Mouse (Mus musculus) forebrain, embryonic 16.5 days (tissue): ENCODE measurements around the gene Dusp1. TPM values are rescaled to one million over a fixed set of nuclear protein-coding genes. Genes with fewer than 3 reads are reported as not detected.

Source experiments
- ATAC-seq: fragments of 200-750 bp; cut with Nextera tagmentation; 2 replicates; pipeline ENCODE4 v1.8.0; 2017; ENCODE audit warnings: mild to moderate bottlenecking, moderate library complexity
- H3K27ac ChIP-seq: fragments of 300-500 bp; sonication (generic); 2 replicates; pipeline ENCODE4 v1.5.1; 2014; ENCODE audit warnings: low read length, control low read depth
- H3K27me3 ChIP-seq: fragments of 300-500 bp; sonication (generic); replicated peaks from 2 replicates; pipeline ENCODE4 v1.6.1; 2014; ENCODE audit warnings: low read length; ENCODE audit not compliant: control insufficient read depth, insufficient read depth
- H3K36me3 ChIP-seq: fragments of 300-500 bp; sonication (generic); 2 replicates; pipeline ENCODE4 v1.6.1; 2014; ENCODE audit not compliant: control insufficient read depth, insufficient read depth
- H3K4me1 ChIP-seq: fragments of 300-500 bp; sonication (generic); replicated peaks from 2 replicates; pipeline ENCODE4 v1.6.1; 2014; ENCODE audit warnings: low read length; ENCODE audit not compliant: control insufficient read depth, insufficient read depth
- H3K4me2 ChIP-seq: fragments of 300-500 bp; sonication (generic); 2 replicates; pipeline ENCODE4 v1.6.1; 2014; ENCODE audit warnings: mild to moderate bottlenecking, low read length, control low read depth
- H3K4me3 ChIP-seq: fragments of 300-500 bp; sonication (generic); replicated peaks from 2 replicates; pipeline ENCODE4 v1.5.1; 2014; ENCODE audit warnings: mild to moderate bottlenecking, low read length, control low read depth
- H3K9ac ChIP-seq: fragments of 300-500 bp; sonication (generic); replicated peaks from 2 replicates; pipeline ENCODE4 v1.6.1; 2014; ENCODE audit warnings: low read depth, low read length, control low read depth
- H3K9me3 ChIP-seq: fragments of 300-500 bp; sonication (generic); 2 replicates; pipeline ENCODE4 v1.6.1; 2016; ENCODE audit warnings: low read length; ENCODE audit not compliant: control insufficient read depth
- WGBS: fragments of 180-500 bp; shearing (Covaris S2); extraction: QIAGEN DNeasy Blood & Tissue Kit; methylation state at CpG from one replicate; pipeline ENCODE4 v1.1.7; 2014; 5-methylcytosine and 5-hydroxymethylcytosine counted together
- polyA plus RNA-seq: library from polyadenylated mRNA; unstranded; fragments of >200 nt; fragmentation: Nextera tagmentation; extraction: Ambion mirVana; gene quantifications from 2 replicates; pipeline ENCODE4 v1.2.1, GENCODE M21; 2015

Dusp1 gene
- polyA plus RNA-seq, 1 experiment from 2014 or later, result 44.1 TPM

- Histone ChIP-seq H3K27me3 (no peaks in the 10 kb centered on the region), H3K4me1 (peaks cover 22% of the 10 kb centered on the region), H3K9me3 (no peaks in the 10 kb centered on the region), H3K4me2 (peak overlapping the region; percentile 69), H3K9ac (peak overlapping the region; percentile 78), H3K27ac (peak overlapping the region; percentile 43), H3K4me3 (peak overlapping the region; percentile 51), H3K36me3 (peaks cover 8% of the 10 kb centered on the region)
- WGBS, result 30% methylated on average over 9 of the region's 9 CpGs
- ATAC-seq, result peak; percentile 22; the same call in 1 of the 2 replicates
Measured at GRCm38 (mm10) chr17:26560526-26561289, 1.2 kb downstream of the Dusp1 start.

GRCm38 (mm10) chr17:26553033-26553432 lies 8.9 kb downstream of the Dusp1 start:
- Histone ChIP-seq H3K4me3 (no peak overlapping the region), H3K27me3 (no peaks in the 10 kb centered on the region), H3K36me3 (no peaks in the 10 kb centered on the region), H3K27ac (no peak overlapping the region), H3K9me3 (no peaks in the 10 kb centered on the region), H3K4me2 (no peak overlapping the region), H3K4me1 (no peaks in the 10 kb centered on the region), H3K9ac (no peak overlapping the region)
- no peak for ATAC-seq
- 80% methylated on average over 3 of the region's 3 CpGs for WGBS

GRCm38 (mm10) chr17:26551104-26551503 lies 10.8 kb downstream of the Dusp1 start:
- no peaks in the 10 kb centered on the region for H3K27me3 ChIP-seq
- H3K9ac ChIP-seq, result no peak overlapping the region

GRCm38 (mm10) chr17:26549148-26549809 lies 12.6 kb downstream of the Dusp1 start:
- H3K4me1 ChIP-seq, result no peaks in the 10 kb centered on the region; the same call in 1 of the 2 replicates
- no peak for ATAC-seq

More at GRCm38 (mm10) chr17:26551104-26551503, 10.8 kb downstream of the Dusp1 start:
- Histone ChIP-seq H3K27ac (no peak overlapping the region), H3K4me3 (no peak overlapping the region), H3K9me3 (no peaks in the 10 kb centered on the region), H3K4me2 (no peak overlapping the region), H3K36me3 (no peaks in the 10 kb centered on the region), H3K4me1 (no peaks in the 10 kb centered on the region)
- ATAC-seq, result no peak
- 85% methylated on average over 6 of the region's 6 CpGs for WGBS

GRCm38 (mm10) chr17:26548566-26548965 lies 13.4 kb downstream of the Dusp1 start:
- Histone ChIP-seq H3K27me3 (no peaks in the 10 kb centered on the region), H3K9ac (no peak overlapping the region), H3K9me3 (no peaks in the 10 kb centered on the region), H3K4me1 (no peaks in the 10 kb centered on the region; the same call in 1 of the 2 replicates), H3K4me3 (no peak overlapping the region), H3K27ac (no peak overlapping the region), H3K4me2 (no peak overlapping the region), H3K36me3 (no peaks in the 10 kb centered on the region)
- 20% methylated on average over 4 of the region's 5 CpGs for WGBS
- no peak for ATAC-seq

More at GRCm38 (mm10) chr17:26549148-26549809, 12.6 kb downstream of the Dusp1 start:
- no peak overlapping the region for H3K4me3 ChIP-seq
- H3K27me3 ChIP-seq, result no peaks in the 10 kb centered on the region
- H3K4me2 ChIP-seq, result no peak overlapping the region
- 10% methylated on average over 12 of the region's 12 CpGs for WGBS
- H3K9me3 ChIP-seq, result no peaks in the 10 kb centered on the region
- H3K36me3 ChIP-seq, result no peaks in the 10 kb centered on the region
- no peak overlapping the region for H3K27ac ChIP-seq
- no peak overlapping the region for H3K9ac ChIP-seq

- Histone ChIP-seq H3K4me2 (no peak overlapping the region), H3K27ac (no peak overlapping the region), H3K27me3 (no peaks in the 10 kb centered on the region), H3K4me1 (no peaks in the 10 kb centered on the region; the same call in 1 of the 2 replicates), H3K36me3 (no peaks in the 10 kb centered on the region), H3K4me3 (no peak overlapping the region), H3K9ac (no peak overlapping the region), H3K9me3 (no peaks in the 10 kb centered on the region)
- 27% methylated on average over 7 of the region's 7 CpGs for WGBS
- ATAC-seq, result no peak
Measured at GRCm38 (mm10) chr17:26547771-26548170, 14.2 kb downstream of the Dusp1 start.

GRCm38 (mm10) chr17:26544319-26544963 lies 17.5 kb downstream of the Dusp1 start:
- no peaks in the 10 kb centered on the region for H3K27me3 ChIP-seq
- no peaks in the 10 kb centered on the region for H3K9me3 ChIP-seq
- ATAC-seq, result no peak
- no peaks in the 10 kb centered on the region; the same call in 1 of the 2 replicates for H3K4me1 ChIP-seq
- H3K4me2 ChIP-seq, result no peak overlapping the region
- H3K4me3 ChIP-seq, result no peak overlapping the region
- no peak overlapping the region for H3K9ac ChIP-seq
- H3K27ac ChIP-seq, result no peak overlapping the region
- WGBS, result 73% methylated on average over 8 of the region's 8 CpGs
- no peaks in the 10 kb centered on the region for H3K36me3 ChIP-seq

GRCm38 (mm10) chr17:26540083-26540482 lies 21.8 kb downstream of the Dusp1 start:
- Histone ChIP-seq H3K9me3 (no peaks in the 10 kb centered on the region), H3K4me2 (no peak overlapping the region), H3K27me3 (no peaks in the 10 kb centered on the region), H3K4me3 (no peak overlapping the region), H3K4me1 (no peaks in the 10 kb centered on the region; the same call in 1 of the 2 replicates), H3K27ac (no peak overlapping the region), H3K9ac (no peak overlapping the region), H3K36me3 (no peaks in the 10 kb centered on the region)
- ATAC-seq, result no peak
- 84% methylated on average over 5 of the region's 5 CpGs for WGBS
